Mouse (Mus musculus): Measurements from ENCODE around the gene Tkt.

- TF ChIP-seq POLR2A (IDR thresholded peaks at IDR 0.05; ENCODE audit: borderline replicate concordance, low read depth, low read length) = no peak
- TF ChIP-seq CTCF (IDR thresholded peaks at IDR 0.05; ENCODE audit: low read depth, low read length) = peak; percentile 73
These were observed 64.4 kb downstream of the Tkt start for GRCm38 (mm10) chr14:30612523-30612922.
